Mouse (Mus musculus): Measurements from ENCODE around the gene Pigw. TPM values are rescaled to one million over a fixed set of nuclear protein-coding genes. Genes with fewer than 3 reads are reported as not detected.

Pigw gene
- polyA plus RNA-seq, 1 experiment from 2014 or later: 1.3 TPM

GRCm38 (mm10) chr11:84893113-84893512, 13.0 kb upstream of the Pigw start:
- H3K27me3 ChIP-seq (ENCODE audit: insufficient read depth, low read length): no peaks in the 10 kb centered on the region
- H3K4me1 ChIP-seq (ENCODE audit: insufficient read depth): no peaks in the 10 kb centered on the region
- TF ChIP-seq EP300 (IDR thresholded peaks at IDR 0.05; ENCODE audit: low read depth): no peak
- TF ChIP-seq CTCF (IDR thresholded peaks at IDR 0.05; ENCODE audit: low read depth): no peak
- no peak overlapping the region for H3K9ac ChIP-seq (replicated peaks)
- no peak overlapping the region for H3K27ac ChIP-seq (ENCODE audit: low read depth)
- 84% methylated on average over 14 of the region's 15 CpGs for WGBS (ENCODE audit: insufficient replicate concordance)
- H3K9me3 ChIP-seq (ENCODE audit: low read length): no peaks in the 10 kb centered on the region
- H3K4me2 ChIP-seq (ENCODE audit: low read depth, low read length): no peak overlapping the region
- no peak overlapping the region for H3K4me3 ChIP-seq (ENCODE audit: low read depth, low read length)
- H3K36me3 ChIP-seq (replicated peaks; ENCODE audit: insufficient read depth, low read length): peaks cover 22% of the 10 kb centered on the region
- ATAC-seq (no peak), DNase-seq (no peak)

- ATAC-seq: no peak
These were observed 11.6 kb upstream of the Pigw start for GRCm38 (mm10) chr11:84891705-84892104.

GRCm38 (mm10) chr11:84889492-84889891, 9.4 kb upstream of the Pigw start:
- Histone ChIP-seq H3K4me2 (ENCODE audit: low read depth, low read length) (no peak overlapping the region), H3K9me3 (ENCODE audit: low read length) (no peaks in the 10 kb centered on the region), H3K27me3 (ENCODE audit: insufficient read depth, low read length) (no peaks in the 10 kb centered on the region), H3K4me3 (ENCODE audit: low read depth, low read length) (no peak overlapping the region), H3K4me1 (ENCODE audit: insufficient read depth) (no peaks in the 10 kb centered on the region), H3K9ac (replicated peaks) (no peak overlapping the region), H3K27ac (ENCODE audit: low read depth) (no peak overlapping the region), H3K36me3 (replicated peaks; ENCODE audit: insufficient read depth, low read length) (peaks cover 24% of the 10 kb centered on the region)
- 73% methylated on average over 2 of the region's 2 CpGs for WGBS (ENCODE audit: insufficient replicate concordance)
- TF ChIP-seq CTCF (IDR thresholded peaks at IDR 0.05; ENCODE audit: low read depth): no peak
- TF ChIP-seq EP300 (IDR thresholded peaks at IDR 0.05; ENCODE audit: low read depth): no peak
- DNase-seq: no peak
- ATAC-seq: peak; percentile 44; the same call in 1 of the 2 replicates

More at GRCm38 (mm10) chr11:84891705-84892104, 11.6 kb upstream of the Pigw start:
- no peak overlapping the region for H3K9ac ChIP-seq (replicated peaks)
- no peak for TF ChIP-seq EP300 (IDR thresholded peaks at IDR 0.05; ENCODE audit: low read depth)
- TF ChIP-seq CTCF (IDR thresholded peaks at IDR 0.05; ENCODE audit: low read depth): no peak
- WGBS (ENCODE audit: insufficient replicate concordance): 90% methylated on average over 7 of the region's 7 CpGs
- H3K4me2 ChIP-seq (ENCODE audit: low read depth, low read length): no peak overlapping the region
- no peaks in the 10 kb centered on the region for H3K9me3 ChIP-seq (ENCODE audit: low read length)
- peaks cover 24% of the 10 kb centered on the region for H3K36me3 ChIP-seq (replicated peaks; ENCODE audit: insufficient read depth, low read length)
- H3K4me3 ChIP-seq (ENCODE audit: low read depth, low read length): no peak overlapping the region
- no peak for DNase-seq
- no peaks in the 10 kb centered on the region for H3K4me1 ChIP-seq (ENCODE audit: insufficient read depth)
- no peaks in the 10 kb centered on the region for H3K27me3 ChIP-seq (ENCODE audit: insufficient read depth, low read length)
- H3K27ac ChIP-seq (ENCODE audit: low read depth): no peak overlapping the region

- Histone ChIP-seq H3K27me3 (ENCODE audit: insufficient read depth, low read length) (no peaks in the 10 kb centered on the region), H3K27ac (ENCODE audit: low read depth) (no peak overlapping the region), H3K9me3 (ENCODE audit: low read length) (no peaks in the 10 kb centered on the region), H3K4me1 (ENCODE audit: insufficient read depth) (no peaks in the 10 kb centered on the region), H3K4me2 (ENCODE audit: low read depth, low read length) (no peak overlapping the region), H3K36me3 (replicated peaks; ENCODE audit: insufficient read depth, low read length) (peaks cover 28% of the 10 kb centered on the region), H3K9ac (replicated peaks) (no peak overlapping the region), H3K4me3 (ENCODE audit: low read depth, low read length) (no peak overlapping the region)
- no peak for ATAC-seq
- 95% methylated on average over 8 of the region's 8 CpGs for WGBS (ENCODE audit: insufficient replicate concordance)
- TF ChIP-seq CTCF (IDR thresholded peaks at IDR 0.05; ENCODE audit: low read depth) (no peak), EP300 (IDR thresholded peaks at IDR 0.05; ENCODE audit: low read depth) (no peak)
- DNase-seq: no peak
These were observed 7.9 kb upstream of the Pigw start for GRCm38 (mm10) chr11:84888025-84888424.

- H3K9ac ChIP-seq (replicated peaks): no peak overlapping the region
- peaks cover 27% of the 10 kb centered on the region for H3K36me3 ChIP-seq (replicated peaks; ENCODE audit: insufficient read depth, low read length)
- no peak overlapping the region for H3K27ac ChIP-seq (ENCODE audit: low read depth)
- no peak overlapping the region for H3K4me2 ChIP-seq (ENCODE audit: low read depth, low read length)
- H3K27me3 ChIP-seq (ENCODE audit: insufficient read depth, low read length): no peaks in the 10 kb centered on the region
- no peaks in the 10 kb centered on the region for H3K4me1 ChIP-seq (ENCODE audit: insufficient read depth)
- 89% methylated on average over 11 of the region's 11 CpGs for WGBS (ENCODE audit: insufficient replicate concordance)
- no peak overlapping the region for H3K4me3 ChIP-seq (ENCODE audit: low read depth, low read length)
- TF ChIP-seq EP300 (IDR thresholded peaks at IDR 0.05; ENCODE audit: low read depth): no peak
- TF ChIP-seq CTCF (IDR thresholded peaks at IDR 0.05; ENCODE audit: low read depth): no peak
- H3K9me3 ChIP-seq (ENCODE audit: low read length): no peaks in the 10 kb centered on the region
- no peak for ATAC-seq
- no peak for DNase-seq
These were observed 6.9 kb upstream of the Pigw start for GRCm38 (mm10) chr11:84886767-84887511.

GRCm38 (mm10) chr11:84886236-84886635, 6.2 kb upstream of the Pigw start:
- Histone ChIP-seq H3K36me3 (replicated peaks; ENCODE audit: insufficient read depth, low read length) (peaks cover 23% of the 10 kb centered on the region), H3K27ac (ENCODE audit: low read depth) (no peak overlapping the region), H3K4me3 (ENCODE audit: low read depth, low read length) (no peak overlapping the region), H3K27me3 (ENCODE audit: insufficient read depth, low read length) (no peaks in the 10 kb centered on the region), H3K9me3 (ENCODE audit: low read length) (no peaks in the 10 kb centered on the region), H3K9ac (replicated peaks) (no peak overlapping the region), H3K4me2 (ENCODE audit: low read depth, low read length) (no peak overlapping the region), H3K4me1 (ENCODE audit: insufficient read depth) (peaks cover 2% of the 10 kb centered on the region; the same call in 1 of the 2 replicates)
- DNase-seq: no peak
- WGBS (ENCODE audit: insufficient replicate concordance): 86% methylated on average over 5 of the region's 5 CpGs
- no peak for ATAC-seq
- no peak for TF ChIP-seq CTCF (IDR thresholded peaks at IDR 0.05; ENCODE audit: low read depth)
- TF ChIP-seq EP300 (IDR thresholded peaks at IDR 0.05; ENCODE audit: low read depth): no peak

Data from liver, postnatal 0 days (tissue).